Mouse (Mus musculus): Measurements from ENCODE around the gene Fam161a. TPM values are rescaled to one million over a fixed set of nuclear protein-coding genes. Genes with fewer than 3 reads are reported as not detected.
A peak's percentile ranks its signal among the peaks of the same experiment; 100 is the strongest.

Fam161a gene
- polyA plus RNA-seq, 1 experiment = not detected

DNA sequence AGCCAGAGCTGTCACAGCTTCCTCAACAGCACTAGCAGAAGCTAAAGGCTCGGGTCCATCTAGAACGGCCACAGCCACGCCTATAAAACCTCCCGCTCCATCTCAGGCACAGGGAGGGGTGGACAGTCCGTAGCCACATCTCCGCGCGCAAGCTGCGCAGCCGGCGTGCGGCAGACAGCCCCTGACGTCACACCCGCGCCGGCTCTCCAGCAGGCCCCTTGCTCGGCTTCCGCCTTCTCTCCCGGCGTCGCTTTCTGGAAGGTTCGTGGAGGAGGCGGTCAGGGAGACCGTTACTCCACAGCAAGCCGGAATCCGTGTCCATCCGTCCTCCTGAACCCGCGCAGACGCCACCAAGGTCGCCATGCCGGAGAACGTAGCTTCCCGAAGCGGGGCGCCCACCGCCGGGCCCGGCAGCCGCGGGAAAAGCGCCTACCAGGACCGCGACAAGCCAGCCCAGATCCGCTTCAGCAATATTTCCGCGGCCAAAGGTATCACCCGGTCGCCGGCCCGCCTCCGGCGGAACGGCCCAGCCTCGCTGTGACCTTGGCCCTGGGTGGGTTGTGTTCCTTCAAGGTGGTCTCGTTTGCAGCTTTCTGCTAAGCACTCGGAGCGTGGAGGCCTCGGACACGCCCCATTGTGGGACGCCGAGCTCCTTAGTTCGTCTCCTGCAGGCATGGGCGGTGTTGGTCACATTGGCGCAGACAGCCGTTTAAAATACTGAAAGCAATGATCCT is 16.8 kb upstream of the Fam161a start, which contains the start of gene Cct4:
Gene Cct4, plus strand, starts transcription at position 127 of the 734 bp plus-strand sequence.
- Histone ChIP-seq H3K4me1 (ENCODE audit: control insufficient read depth, insufficient read depth, insufficient read length, low read length) (no peaks in the 10 kb centered on the region; the same call in 1 of the 2 replicates), H3K27me3 (ENCODE audit: control insufficient read depth, insufficient read depth, low read length) (no peaks in the 10 kb centered on the region), H3K27ac (ENCODE audit: insufficient read depth, low read depth, low read length) (peak within 1 kb of the TSS; percentile 59), H3K4me3 (ENCODE audit: low read depth, low read length) (peak within 1 kb of the TSS; percentile 87), H3K36me3 (ENCODE audit: control insufficient read depth, insufficient read depth, low read length) (peaks cover 14% of the 10 kb centered on the region)
- under 1% methylated on average over 66 of the region's 66 CpGs for WGBS
- TF ChIP-seq POLR2A (IDR thresholded peaks at IDR 0.05; ENCODE audit: low read depth, low read length) = peak; percentile 68
- TF ChIP-seq CTCF (IDR thresholded peaks at IDR 0.05; ENCODE audit: extremely low read depth, insufficient read length, insufficient replicate concordance, low read depth, low read length) = no peak

DNA sequence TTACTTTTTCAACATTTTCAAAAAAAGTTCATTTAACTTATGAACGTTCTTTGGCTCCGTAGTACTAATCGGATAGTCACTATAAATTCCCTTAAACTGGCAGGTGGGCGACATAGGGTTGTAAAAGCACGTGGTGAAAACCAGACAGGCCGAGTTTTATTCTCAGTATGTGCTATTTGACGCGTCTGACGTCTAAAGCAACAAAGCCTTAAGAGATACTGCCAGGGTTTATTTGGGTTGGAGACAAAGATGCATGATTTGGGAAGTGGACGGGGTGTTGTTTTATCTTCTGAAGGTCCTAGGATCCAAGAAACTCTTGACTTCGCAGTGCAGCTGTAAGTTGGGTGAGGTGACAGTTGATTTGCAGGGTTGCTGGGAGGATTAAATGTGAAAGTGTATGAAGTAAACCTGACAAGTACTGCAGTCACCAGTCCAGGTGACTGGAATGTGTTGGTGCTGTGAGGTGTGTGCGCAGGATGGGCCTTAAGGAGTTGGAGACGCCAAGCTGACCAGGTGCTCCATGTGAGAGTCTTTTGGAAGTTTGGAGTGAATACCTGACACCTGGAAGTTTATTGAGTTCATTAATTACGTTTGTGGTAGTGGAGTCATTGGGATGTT is 16.0 kb upstream of the Fam161a start:
- Histone ChIP-seq H3K36me3 (ENCODE audit: control insufficient read depth, insufficient read depth, low read length) (peaks cover 19% of the 10 kb centered on the region), H3K27ac (ENCODE audit: insufficient read depth, low read depth, low read length) (no peak overlapping the region), H3K27me3 (ENCODE audit: control insufficient read depth, insufficient read depth, low read length) (no peaks in the 10 kb centered on the region), H3K4me3 (ENCODE audit: low read depth, low read length) (peak overlapping the region; percentile 87), H3K4me1 (ENCODE audit: control insufficient read depth, insufficient read depth, insufficient read length, low read length) (no peaks in the 10 kb centered on the region; the same call in 1 of the 2 replicates)
- TF ChIP-seq POLR2A (IDR thresholded peaks at IDR 0.05; ENCODE audit: low read depth, low read length) (no peak), CTCF (IDR thresholded peaks at IDR 0.05; ENCODE audit: extremely low read depth, insufficient read length, insufficient replicate concordance, low read depth, low read length) (no peak)
- 3% methylated on average over 14 of the region's 14 CpGs for WGBS

- no peak overlapping the region for H3K4me3 ChIP-seq (ENCODE audit: low read depth, low read length)
- peaks cover 40% of the 10 kb centered on the region for H3K36me3 ChIP-seq (ENCODE audit: control insufficient read depth, insufficient read depth, low read length)
- no peaks in the 10 kb centered on the region; the same call in 1 of the 2 replicates for H3K4me1 ChIP-seq (ENCODE audit: control insufficient read depth, insufficient read depth, insufficient read length, low read length)
- H3K27ac ChIP-seq (ENCODE audit: insufficient read depth, low read depth, low read length) = no peak overlapping the region
- 74% methylated on average over 2 of the region's 2 CpGs for WGBS
- H3K27me3 ChIP-seq (ENCODE audit: control insufficient read depth, insufficient read depth, low read length) = no peaks in the 10 kb centered on the region
- TF ChIP-seq CTCF (IDR thresholded peaks at IDR 0.05; ENCODE audit: extremely low read depth, insufficient read length, insufficient replicate concordance, low read depth, low read length) (no peak), POLR2A (IDR thresholded peaks at IDR 0.05; ENCODE audit: low read depth, low read length) (no peak)
These were observed 13.1 kb upstream of the Fam161a start for GRCm38 (mm10) chr11:22994271-22994670.

DNA sequence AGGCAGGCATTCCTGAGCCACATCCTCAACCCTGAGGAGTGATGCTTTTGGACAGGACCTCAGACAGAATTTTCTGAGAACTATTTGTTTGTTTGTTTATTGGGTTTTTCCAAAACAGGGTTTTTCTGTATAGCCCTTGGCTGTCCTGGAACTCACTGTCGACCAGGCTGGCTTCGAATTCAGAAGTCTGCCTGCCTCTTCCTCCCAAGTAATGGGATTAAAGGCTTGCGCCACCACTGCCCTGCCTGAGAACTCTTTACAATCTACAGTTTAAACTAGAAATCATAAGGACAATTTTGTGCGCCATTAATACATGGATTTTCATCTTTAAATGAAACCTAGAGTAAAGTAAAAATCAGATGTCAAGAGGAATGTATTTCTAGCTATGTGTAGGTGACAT is 11.9 kb upstream of the Fam161a start:
- Histone ChIP-seq H3K27me3 (ENCODE audit: control insufficient read depth, insufficient read depth, low read length) (no peaks in the 10 kb centered on the region), H3K4me3 (ENCODE audit: low read depth, low read length) (no peak overlapping the region), H3K27ac (ENCODE audit: insufficient read depth, low read depth, low read length) (no peak overlapping the region), H3K4me1 (ENCODE audit: control insufficient read depth, insufficient read depth, insufficient read length, low read length) (no peaks in the 10 kb centered on the region; the same call in 1 of the 2 replicates), H3K36me3 (ENCODE audit: control insufficient read depth, insufficient read depth, low read length) (peaks cover 51% of the 10 kb centered on the region)
- WGBS = 92% methylated on average over 4 of the region's 4 CpGs
- TF ChIP-seq POLR2A (IDR thresholded peaks at IDR 0.05; ENCODE audit: low read depth, low read length) (no peak), CTCF (IDR thresholded peaks at IDR 0.05; ENCODE audit: extremely low read depth, insufficient read length, insufficient replicate concordance, low read depth, low read length) (no peak)

DNA sequence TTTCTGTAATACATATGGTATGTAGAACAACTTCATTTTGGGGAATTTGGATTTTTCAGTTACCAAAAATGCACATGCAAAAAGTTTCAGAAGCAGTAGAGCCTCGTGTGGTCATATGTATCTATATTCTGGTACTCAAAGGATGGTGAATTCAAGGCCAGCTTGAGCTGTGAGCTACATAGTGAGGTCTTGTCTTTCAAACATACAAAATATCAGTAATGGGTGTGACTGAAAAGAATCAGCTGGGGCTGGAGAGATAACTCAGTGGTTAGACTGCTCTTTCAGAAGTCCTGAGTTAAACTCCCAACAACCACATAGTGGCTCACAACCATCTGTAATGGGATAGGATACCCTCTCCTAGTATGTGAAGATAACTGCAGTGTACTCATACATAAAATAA is 9.0 kb upstream of the Fam161a start:
- no peak overlapping the region for H3K4me3 ChIP-seq (ENCODE audit: low read depth, low read length)
- no peaks in the 10 kb centered on the region for H3K27me3 ChIP-seq (ENCODE audit: control insufficient read depth, insufficient read depth, low read length)
- TF ChIP-seq POLR2A (IDR thresholded peaks at IDR 0.05; ENCODE audit: low read depth, low read length) = no peak
- no peaks in the 10 kb centered on the region for H3K4me1 ChIP-seq (ENCODE audit: control insufficient read depth, insufficient read depth, insufficient read length, low read length)
- WGBS = 56% methylated on average over 1 of the region's 1 CpGs
- peaks cover 72% of the 10 kb centered on the region for H3K36me3 ChIP-seq (ENCODE audit: control insufficient read depth, insufficient read depth, low read length)
- H3K27ac ChIP-seq (ENCODE audit: insufficient read depth, low read depth, low read length) = no peak overlapping the region

DNA sequence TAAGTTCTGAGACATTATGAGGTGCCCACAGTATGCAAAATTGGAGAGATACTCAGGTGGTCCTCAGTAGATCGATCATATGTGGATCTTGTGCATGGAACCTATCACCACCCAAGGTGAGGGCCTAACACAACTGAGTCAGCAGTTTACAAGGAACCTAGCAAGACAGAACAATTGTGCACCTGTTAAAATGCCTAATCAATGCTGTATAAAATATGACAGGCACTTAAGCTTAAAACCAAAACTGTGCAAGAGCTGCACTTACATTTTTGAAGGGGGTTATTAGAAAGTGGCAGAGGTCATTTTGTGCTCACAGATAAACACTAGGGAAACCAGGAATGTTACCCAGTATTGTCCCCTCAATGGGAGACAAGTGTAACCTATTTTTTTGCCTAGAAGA is 2.1 kb upstream of the Fam161a start:
- H3K4me3 ChIP-seq (ENCODE audit: low read depth, low read length) = no peak overlapping the region
- no peaks in the 10 kb centered on the region for H3K27me3 ChIP-seq (ENCODE audit: control insufficient read depth, insufficient read depth, low read length)
- TF ChIP-seq CTCF (IDR thresholded peaks at IDR 0.05; ENCODE audit: extremely low read depth, insufficient read length, insufficient replicate concordance, low read depth, low read length) (no peak), POLR2A (IDR thresholded peaks at IDR 0.05; ENCODE audit: low read depth, low read length) (no peak)
- H3K36me3 ChIP-seq (ENCODE audit: control insufficient read depth, insufficient read depth, low read length) = peaks cover 32% of the 10 kb centered on the region
- WGBS = 92% methylated on average over 1 of the region's 1 CpGs
- H3K4me1 ChIP-seq (ENCODE audit: control insufficient read depth, insufficient read depth, insufficient read length, low read length) = peaks cover 4% of the 10 kb centered on the region; the same call in 1 of the 2 replicates
- no peak overlapping the region for H3K27ac ChIP-seq (ENCODE audit: insufficient read depth, low read depth, low read length)

DNA sequence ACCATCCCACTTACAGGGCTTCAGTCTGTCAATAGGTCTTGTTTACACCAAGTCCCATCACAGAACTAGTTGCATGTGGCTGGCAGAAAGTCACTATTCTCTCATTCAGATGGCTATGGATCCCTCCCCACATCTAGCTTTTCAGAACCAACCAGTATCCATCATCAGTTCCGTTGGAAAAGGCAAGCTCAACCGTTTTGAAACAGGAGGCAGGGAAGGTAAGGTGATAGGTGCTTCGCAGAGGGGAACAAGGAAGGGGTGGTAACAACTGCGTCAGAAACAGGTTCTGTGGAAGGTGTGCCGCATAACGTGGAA is 208 bp upstream of the Fam161a start:
- H3K27ac ChIP-seq (ENCODE audit: insufficient read depth, low read depth, low read length) = no peak overlapping the region
- 4% methylated on average over 6 of the region's 6 CpGs for WGBS

More for the DNA sequence above, 208 bp upstream of the Fam161a start:
- peak overlapping the region; percentile 49 for H3K4me3 ChIP-seq (ENCODE audit: low read depth, low read length)
- TF ChIP-seq CTCF (IDR thresholded peaks at IDR 0.05; ENCODE audit: extremely low read depth, insufficient read length, insufficient replicate concordance, low read depth, low read length) = no peak
- TF ChIP-seq POLR2A (IDR thresholded peaks at IDR 0.05; ENCODE audit: low read depth, low read length) = no peak
- peaks cover 4% of the 10 kb centered on the region; the same call in 1 of the 2 replicates for H3K4me1 ChIP-seq (ENCODE audit: control insufficient read depth, insufficient read depth, insufficient read length, low read length)
- H3K36me3 ChIP-seq (ENCODE audit: control insufficient read depth, insufficient read depth, low read length) = peaks cover 18% of the 10 kb centered on the region
- H3K27me3 ChIP-seq (ENCODE audit: control insufficient read depth, insufficient read depth, low read length) = no peaks in the 10 kb centered on the region

Data from small intestine, adult 2 months (tissue).